Mouse (Mus musculus) midbrain, embryonic 10.5 days (tissue): Measurements from ENCODE around the gene Ccdc96. TPM values are rescaled to one million over a fixed set of nuclear protein-coding genes. Genes with fewer than 3 reads are reported as not detected.

Source experiments
- DNase-seq: peaks from one replicate; pipeline ENCODE4 v3.0.0-alpha.2; 2017; ENCODE audit warnings: low spot score
- H3K27ac ChIP-seq: fragments of 300-500 bp; sonication (generic); replicated peaks from 2 replicates; pipeline ENCODE4 v1.5.1; 2016; ENCODE audit warnings: mild to moderate bottlenecking
- H3K27me3 ChIP-seq: fragments of 300-500 bp; sonication (generic); 2 replicates; pipeline ENCODE4 v1.6.1; 2016; ENCODE audit warnings: low read depth, mild to moderate bottlenecking; ENCODE audit not compliant: poor library complexity, severe bottlenecking
- H3K36me3 ChIP-seq: fragments of 300-500 bp; sonication (generic); 2 replicates; pipeline ENCODE4 v1.6.1; 2016; ENCODE audit warnings: mild to moderate bottlenecking, moderate library complexity
- H3K4me1 ChIP-seq: fragments of 300-500 bp; sonication (generic); 2 replicates; pipeline ENCODE4 v1.6.1; 2016
- H3K4me3 ChIP-seq: fragments of 300-500 bp; sonication (generic); 2 replicates; pipeline ENCODE4 v1.5.1; 2016; ENCODE audit warnings: mild to moderate bottlenecking, moderate library complexity
- H3K9me3 ChIP-seq: fragments of 300-500 bp; sonication (generic); replicated peaks from 2 replicates; pipeline ENCODE4 v1.6.1; 2016; ENCODE audit warnings: mild to moderate bottlenecking
- WGBS: fragments of 180-500 bp; shearing (Covaris S2); methylation state at CpG from one replicate; pipeline ENCODE4 v1.1.7; 2016; 5-methylcytosine and 5-hydroxymethylcytosine counted together
- polyA plus RNA-seq: library from polyadenylated mRNA; unstranded; fragments of >200 nt; fragmentation: Nextera tagmentation; extraction: Ambion mirVana; gene quantifications from 2 replicates; pipeline ENCODE4 v1.2.1, GENCODE M21; 2016

Ccdc96 gene
- polyA plus RNA-seq = 4.3 and 5.0 TPM in 2 replicates

- DNase-seq = peak; percentile 98
- Histone ChIP-seq H3K27me3 (peaks cover 16% of the 10 kb centered on the region), H3K4me3 (peak within 1 kb of the TSS; percentile 92), H3K9me3 (peaks cover 6% of the 10 kb centered on the region; the same call in 1 of the 2 replicates), H3K4me1 (peaks cover 47% of the 10 kb centered on the region), H3K27ac (peak within 1 kb of the TSS; percentile 91), H3K36me3 (peaks cover 17% of the 10 kb centered on the region)
- 4% methylated on average over 97 of the region's 97 CpGs for WGBS
Observed at GRCm38 (mm10) chr5:36484171-36484990, at the start of gene Ccdc96, which contains the start of gene Tada2b. TSS of gene Ccdc96 (plus strand) at chr5:36484588. TSS of gene Tada2b (minus strand) at chr5:36484285.

GRCm38 (mm10) chr5:36436858-36437257, 47.5 kb upstream of the Ccdc96 start:
- H3K9me3 ChIP-seq = no peaks in the 10 kb centered on the region
- H3K27ac ChIP-seq = no peak overlapping the region
- H3K4me3 ChIP-seq = no peak overlapping the region
- H3K27me3 ChIP-seq = no peaks in the 10 kb centered on the region
- WGBS = 80% methylated on average over 4 of the region's 4 CpGs
- peaks cover 13% of the 10 kb centered on the region for H3K4me1 ChIP-seq
- DNase-seq = no peak
- no peaks in the 10 kb centered on the region for H3K36me3 ChIP-seq

- Histone ChIP-seq H3K9me3 (no peaks in the 10 kb centered on the region), H3K27ac (no peak overlapping the region), H3K36me3 (no peaks in the 10 kb centered on the region), H3K4me1 (peaks cover 6% of the 10 kb centered on the region; the same call in 1 of the 2 replicates), H3K27me3 (peaks cover 18% of the 10 kb centered on the region), H3K4me3 (no peak overlapping the region)
- WGBS = 81% methylated on average over 3 of the region's 3 CpGs
- DNase-seq = no peak
Observed at GRCm38 (mm10) chr5:36440741-36441140, 43.6 kb upstream of the Ccdc96 start.

GRCm38 (mm10) chr5:36444611-36445010, 39.8 kb upstream of the Ccdc96 start:
- H3K4me1 ChIP-seq = peaks cover 8% of the 10 kb centered on the region; the same call in 1 of the 2 replicates
- H3K36me3 ChIP-seq = no peaks in the 10 kb centered on the region
- no peak overlapping the region for H3K4me3 ChIP-seq
- WGBS = 62% methylated on average over 4 of the region's 4 CpGs
- peaks cover 22% of the 10 kb centered on the region for H3K27me3 ChIP-seq
- H3K9me3 ChIP-seq = no peaks in the 10 kb centered on the region
- DNase-seq = no peak
- no peak overlapping the region for H3K27ac ChIP-seq

- DNase-seq = no peak
- Histone ChIP-seq H3K36me3 (no peaks in the 10 kb centered on the region), H3K9me3 (no peaks in the 10 kb centered on the region), H3K4me3 (no peak overlapping the region), H3K27me3 (peaks cover 22% of the 10 kb centered on the region), H3K27ac (no peak overlapping the region), H3K4me1 (peaks cover 8% of the 10 kb centered on the region; the same call in 1 of the 2 replicates)
- WGBS = 39% methylated on average over 8 of the region's 8 CpGs
Observed at GRCm38 (mm10) chr5:36445028-36445427, 39.4 kb upstream of the Ccdc96 start.

GRCm38 (mm10) chr5:36446166-36446890, 38.1 kb upstream of the Ccdc96 start:
- Histone ChIP-seq H3K36me3 (no peaks in the 10 kb centered on the region), H3K4me1 (peaks cover 12% of the 10 kb centered on the region), H3K4me3 (no peak overlapping the region), H3K27me3 (peaks cover 22% of the 10 kb centered on the region), H3K27ac (no peak overlapping the region), H3K9me3 (no peaks in the 10 kb centered on the region)
- 54% methylated on average over 9 of the region's 9 CpGs for WGBS
- no peak for DNase-seq

- Histone ChIP-seq H3K4me1 (peaks cover 21% of the 10 kb centered on the region), H3K27ac (no peak overlapping the region), H3K36me3 (no peaks in the 10 kb centered on the region), H3K9me3 (no peaks in the 10 kb centered on the region), H3K4me3 (no peak overlapping the region), H3K27me3 (peaks cover 22% of the 10 kb centered on the region)
- WGBS = 93% methylated on average over 12 of the region's 12 CpGs
- no peak for DNase-seq
Observed at GRCm38 (mm10) chr5:36447872-36448271, 36.5 kb upstream of the Ccdc96 start.

- no peak overlapping the region for H3K4me3 ChIP-seq
- no peak for DNase-seq
- peaks cover 13% of the 10 kb centered on the region for H3K27me3 ChIP-seq
- H3K4me1 ChIP-seq = peaks cover 21% of the 10 kb centered on the region
- H3K9me3 ChIP-seq = no peaks in the 10 kb centered on the region
- 85% methylated on average over 6 of the region's 6 CpGs for WGBS
- H3K27ac ChIP-seq = no peak overlapping the region
- H3K36me3 ChIP-seq = no peaks in the 10 kb centered on the region
Observed at GRCm38 (mm10) chr5:36449710-36450358, 34.6 kb upstream of the Ccdc96 start.

- Histone ChIP-seq H3K27ac (no peak overlapping the region), H3K36me3 (no peaks in the 10 kb centered on the region), H3K4me3 (no peak overlapping the region), H3K9me3 (no peaks in the 10 kb centered on the region), H3K4me1 (peaks cover 16% of the 10 kb centered on the region), H3K27me3 (0 out of 2 replicates have a peak, but pooled peaks cover under 1% of the 10 kb centered on the region)
- 27% methylated on average over 10 of the region's 10 CpGs for WGBS
- DNase-seq = peak; percentile 31
Observed at GRCm38 (mm10) chr5:36451119-36451518, 33.3 kb upstream of the Ccdc96 start.

- H3K4me3 ChIP-seq = no peak overlapping the region
- DNase-seq = no peak
- WGBS = 69% methylated on average over 10 of the region's 10 CpGs
- H3K4me1 ChIP-seq = peaks cover 16% of the 10 kb centered on the region
- no peaks in the 10 kb centered on the region for H3K9me3 ChIP-seq
- H3K27ac ChIP-seq = no peak overlapping the region
- H3K36me3 ChIP-seq = no peaks in the 10 kb centered on the region
- no peaks in the 10 kb centered on the region for H3K27me3 ChIP-seq
Observed at GRCm38 (mm10) chr5:36451872-36452389, 32.5 kb upstream of the Ccdc96 start.

GRCm38 (mm10) chr5:36452821-36453220, 31.6 kb upstream of the Ccdc96 start:
- Histone ChIP-seq H3K4me1 (peaks cover 16% of the 10 kb centered on the region), H3K4me3 (no peak overlapping the region), H3K27me3 (no peaks in the 10 kb centered on the region), H3K27ac (no peak overlapping the region), H3K9me3 (no peaks in the 10 kb centered on the region), H3K36me3 (no peaks in the 10 kb centered on the region)
- 87% methylated on average over 6 of the region's 6 CpGs for WGBS
- DNase-seq = no peak

- Histone ChIP-seq H3K36me3 (no peaks in the 10 kb centered on the region), H3K4me1 (peaks cover 15% of the 10 kb centered on the region), H3K27ac (no peak overlapping the region), H3K4me3 (no peak overlapping the region), H3K9me3 (no peaks in the 10 kb centered on the region), H3K27me3 (peaks cover 23% of the 10 kb centered on the region)
- 81% methylated on average over 4 of the region's 4 CpGs for WGBS
- DNase-seq = no peak
Observed at GRCm38 (mm10) chr5:36457706-36458105, 26.7 kb upstream of the Ccdc96 start.
